Comparison of ENCODE assay signal across 9 mouse cellular contexts in the genomic region with DNA sequence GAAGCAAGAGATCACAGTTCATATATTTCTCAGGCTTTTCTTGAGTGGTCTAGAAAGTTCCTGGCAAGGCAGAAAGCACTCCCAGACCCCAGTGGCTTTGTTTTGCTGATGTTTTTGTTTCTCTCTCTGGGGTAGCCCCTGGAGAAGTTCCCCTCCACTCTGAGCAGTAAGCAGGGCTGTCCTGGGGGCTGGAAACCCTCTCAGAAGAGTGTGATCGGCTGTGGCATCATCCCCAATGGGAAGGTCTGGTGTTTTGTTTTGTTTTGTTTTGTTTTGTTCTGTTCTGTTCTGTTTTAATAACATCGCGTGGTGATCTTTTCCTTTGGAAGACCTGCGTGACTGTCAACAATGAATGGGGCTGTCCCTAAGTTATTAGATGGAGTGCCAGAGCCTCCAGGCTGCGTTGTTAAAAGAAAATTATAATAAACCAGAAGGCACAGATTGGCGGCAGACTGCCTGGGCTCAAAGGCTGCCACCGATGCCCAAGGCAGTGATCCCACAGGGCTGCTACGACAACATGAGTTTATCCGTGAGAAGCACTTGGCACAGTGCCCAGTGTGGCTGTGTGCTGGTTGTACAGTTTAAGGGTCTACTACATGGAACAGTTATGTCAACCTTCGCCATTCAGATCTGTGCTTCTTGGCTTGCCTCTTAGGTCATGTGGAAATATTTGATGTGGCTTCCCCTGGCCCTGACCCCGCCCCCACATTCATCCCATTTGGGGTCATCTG. TPM values are rescaled to one million over a fixed set of nuclear protein-coding genes. Genes with fewer than 3 reads are reported as not detected.
A peak's percentile ranks its signal among the peaks of the same experiment; 100 is the strongest.
DNase-seq lines count a peak whose midpoint lies in the region; ATAC-seq lines count a peak whose summit lies in the region.
"Had no signal": no experiment of that assay in that cellular context is flagged by ENCODE, and none has a peak within 500 bp of the region (broad histone marks: within the 10 kb centered on the region; RNA-seq: fewer than 3 reads in every experiment).

No protein-coding gene starts in this region.

- no peaks in the 10 kb centered on the region for H3K27me3 ChIP-seq in forebrain, embryonic 14.5 days (replicated peaks; ENCODE audit: control insufficient read depth, insufficient read depth, low read length)

- no peak overlapping the region for H3K9ac ChIP-seq in forebrain, embryonic 14.5 days (ENCODE audit: low read length)

- peak; percentile 93 for DNase-seq in left cerebral cortex, postnatal 4 days
- no peak for DNase-seq in left cerebral cortex, adult 8-10 months (ENCODE audit: low spot score in 2 of 2)
- DNase-seq in adipocyte (ENCODE audit: low spot score): peak; percentile 24
- peak; percentile 90 for DNase-seq in forebrain, embryonic 14.5 days (ENCODE audit: low spot score)
- DNase-seq in kidney, postnatal 10 days: peak; percentile 77
- DNase-seq in right cerebral cortex, postnatal 4 days: peak; percentile 55
- DNase-seq in embryo, embryonic 9.5 days (ENCODE audit: extremely low spot score): no peak
- no peak for DNase-seq in frontal cortex, postnatal 14 days (ENCODE audit: low spot score in 2 of 2)

- H3K9me3 ChIP-seq in forebrain, embryonic 14.5 days (replicated peaks; ENCODE audit: control insufficient read depth, low read length): no peaks in the 10 kb centered on the region

- 17% methylated on average over 11 of the region's 11 CpGs for WGBS in forebrain, embryonic 14.5 days

- H3K36me3 ChIP-seq in forebrain, embryonic 14.5 days (ENCODE audit: control insufficient read depth, insufficient read depth, low read length): no peaks in the 10 kb centered on the region

- peak; percentile 92 for ATAC-seq in forebrain, embryonic 14.5 days

- peaks cover 6% of the 10 kb centered on the region; the same call in 1 of the 2 replicates for H3K4me1 ChIP-seq in forebrain, embryonic 14.5 days (ENCODE audit: control insufficient read depth, insufficient read depth, low read length)

- intact Hi-C loops in left cerebral cortex, postnatal 4 days (cut with DNase I): no loop called here

- peak overlapping the region; percentile 26 for H3K4me2 ChIP-seq in forebrain, embryonic 14.5 days (ENCODE audit: low read length)

- no peak overlapping the region for H3K4me3 ChIP-seq in forebrain, embryonic 14.5 days (ENCODE audit: low read depth, low read length)

- peak overlapping the region; percentile 24; the same call in 1 of the 2 replicates for H3K27ac ChIP-seq in forebrain, embryonic 14.5 days (ENCODE audit: low read depth, low read length)

RNA-seq across cellular contexts. Expression of a gene that starts 56.5 kb away (rescaled TPM):
- total RNA-seq in left cerebral cortex, postnatal 4 days (2021): 1 to 10 TPM in 1 of 2 experiments, under 1 TPM in 1; 0.83 to 1.2 TPM
- 1 to 10 TPM in 1 of 4 experiments, under 1 TPM in 3; 0.21 to 1.5 (median 0.29) TPM for total RNA-seq in left cerebral cortex, adult 8-10 months (2022)
- polyA plus RNA-seq in forebrain, embryonic 14.5 days (2014; fragmentation: Nextera tagmentation; extraction: Ambion mirVana): 1.5 and 2.1 TPM in 2 replicates
- polyA plus RNA-seq: neural tube, embryonic 11.5 days had no signal

Comparison
In these comparisons a context has a peak if more than half of its experiments do, and no peak if none do; other contexts are left out.
1. DNase-seq: peak in left cerebral cortex, postnatal 4 days (single experiment), adipocyte (single experiment), forebrain, embryonic 14.5 days (single experiment), kidney, postnatal 10 days (single experiment) and right cerebral cortex, postnatal 4 days (single experiment); none in left cerebral cortex, adult 8-10 months (0 of 2), embryo, embryonic 9.5 days (single experiment) and frontal cortex, postnatal 14 days (0 of 2).